Mouse (Mus musculus) kidney, embryonic 16.5 days (tissue): Measurements from ENCODE around the gene Irf2. TPM values are rescaled to one million over a fixed set of nuclear protein-coding genes. Genes with fewer than 3 reads are reported as not detected.
"Not testable (repeated sequence)": the region's sequence is repeated elsewhere in the genome, so short reads cannot be mapped to it uniquely, and the experiment has no call there.

Experiments used
- ATAC-seq: fragments of 200-750 bp; cut with Nextera tagmentation; 2 replicates; pipeline ENCODE4 v1.8.0; 2017; ENCODE audit warnings: moderate TSS enrichment; ENCODE audit not compliant: low FRiP score, low TSS enrichment
- H3K27ac ChIP-seq: fragments of 300-500 bp; sonication (generic); 2 replicates; pipeline ENCODE4 v1.5.1; 2014; ENCODE audit warnings: low read length
- H3K27me3 ChIP-seq: fragments of 300-500 bp; sonication (generic); 2 replicates; pipeline ENCODE4 v1.6.1; 2014; ENCODE audit warnings: low read length, control low read depth, mixed read lengths; ENCODE audit not compliant: insufficient read depth
- H3K36me3 ChIP-seq: fragments of 300-500 bp; sonication (generic); 2 replicates; pipeline ENCODE4 v1.6.1; 2014; ENCODE audit warnings: low read length, control low read depth, mixed read lengths; ENCODE audit not compliant: insufficient read depth
- H3K4me1 ChIP-seq: fragments of 300-500 bp; sonication (generic); 2 replicates; pipeline ENCODE4 v1.6.1; 2014; ENCODE audit warnings: low read length, control low read depth, mixed read lengths; ENCODE audit not compliant: insufficient read depth
- H3K4me2 ChIP-seq: fragments of 300-500 bp; sonication (generic); replicated peaks from 2 replicates; pipeline ENCODE4 v1.6.1; 2014; ENCODE audit warnings: low read depth, low read length
- H3K4me3 ChIP-seq: fragments of 300-500 bp; sonication (generic); 2 replicates; pipeline ENCODE4 v1.5.1; 2014; ENCODE audit warnings: mild to moderate bottlenecking, low read length
- H3K9ac ChIP-seq: fragments of 300-500 bp; sonication (generic); replicated peaks from 2 replicates; pipeline ENCODE4 v1.6.1; 2014; ENCODE audit warnings: low read length
- H3K9me3 ChIP-seq: fragments of 300-500 bp; sonication (generic); 2 replicates; pipeline ENCODE4 v1.6.1; 2016; ENCODE audit warnings: low read length, control low read depth
- WGBS: fragments of 180-500 bp; shearing (Covaris S2); extraction: QIAGEN DNeasy Blood & Tissue Kit; methylation state at CpG from one replicate; pipeline ENCODE4 v1.1.7; 2014; 5-methylcytosine and 5-hydroxymethylcytosine counted together
- polyA plus RNA-seq: library from polyadenylated mRNA; unstranded; fragments of >200 nt; fragmentation: Nextera tagmentation; extraction: Ambion mirVana; gene quantifications from 2 replicates; pipeline ENCODE4 v1.2.1, GENCODE M21; 2015

Irf2 gene
- polyA plus RNA-seq, 1 experiment from 2014 or later, result 19.2 TPM

GRCm38 (mm10) chr8:46721065-46721845, 18.3 kb upstream of the Irf2 start:
- no peak overlapping the region for H3K27ac ChIP-seq
- no peak for ATAC-seq
- no peak overlapping the region for H3K4me3 ChIP-seq
- no peaks in the 10 kb centered on the region for H3K36me3 ChIP-seq
- no peak overlapping the region for H3K4me2 ChIP-seq
- H3K9ac ChIP-seq, result no peak overlapping the region
- H3K4me1 ChIP-seq, result peaks cover 6% of the 10 kb centered on the region; the same call in 1 of the 2 replicates
- 89% methylated on average over 11 of the region's 11 CpGs for WGBS
- H3K9me3 ChIP-seq, result no peaks in the 10 kb centered on the region
- no peaks in the 10 kb centered on the region for H3K27me3 ChIP-seq

GRCm38 (mm10) chr8:46722536-46722935, 17.0 kb upstream of the Irf2 start:
- 19% methylated on average over 2 of the region's 2 CpGs for WGBS
- H3K4me2 ChIP-seq, result no peak overlapping the region
- H3K27me3 ChIP-seq, result no peaks in the 10 kb centered on the region
- H3K9ac ChIP-seq, result no peak overlapping the region
- no peak overlapping the region for H3K27ac ChIP-seq
- H3K9me3 ChIP-seq, result no peaks in the 10 kb centered on the region
- H3K4me3 ChIP-seq, result no peak overlapping the region
- H3K4me1 ChIP-seq, result no peaks in the 10 kb centered on the region
- ATAC-seq, result no peak
- H3K36me3 ChIP-seq, result no peaks in the 10 kb centered on the region

GRCm38 (mm10) chr8:46726383-46726782, 13.1 kb upstream of the Irf2 start:
- Histone ChIP-seq H3K4me3 (no peak overlapping the region), H3K9ac (no peak overlapping the region), H3K4me2 (no peak overlapping the region), H3K9me3 (no peaks in the 10 kb centered on the region), H3K27me3 (no peaks in the 10 kb centered on the region), H3K27ac (no peak overlapping the region), H3K4me1 (no peaks in the 10 kb centered on the region), H3K36me3 (no peaks in the 10 kb centered on the region)
- WGBS, result 88% methylated on average over 2 of the region's 2 CpGs
- no peak for ATAC-seq

GRCm38 (mm10) chr8:46729671-46730070, 9.9 kb upstream of the Irf2 start:
- H3K9me3 ChIP-seq, H3K4me3 ChIP-seq, H3K4me1 ChIP-seq, H3K36me3 ChIP-seq, H3K4me2 ChIP-seq, H3K9ac ChIP-seq, H3K27me3 ChIP-seq, ATAC-seq, H3K27ac ChIP-seq: not testable (repeated sequence)
- WGBS, result 84% methylated on average over 1 of the region's 1 CpGs

- H3K27me3 ChIP-seq, result no peaks in the 10 kb centered on the region
- peaks cover 7% of the 10 kb centered on the region; the same call in 1 of the 2 replicates for H3K9me3 ChIP-seq
- no peak overlapping the region for H3K27ac ChIP-seq
- H3K4me3 ChIP-seq, result no peak overlapping the region
- no peak overlapping the region for H3K4me2 ChIP-seq
- H3K4me1 ChIP-seq, result no peaks in the 10 kb centered on the region
- WGBS, result 86% methylated on average over 7 of the region's 7 CpGs
- no peak for ATAC-seq
- H3K36me3 ChIP-seq, result no peaks in the 10 kb centered on the region
- no peak overlapping the region for H3K9ac ChIP-seq
Measured at GRCm38 (mm10) chr8:46732381-46732915, 7.1 kb upstream of the Irf2 start.

GRCm38 (mm10) chr8:46733603-46734002, 5.9 kb upstream of the Irf2 start:
- Histone ChIP-seq H3K27ac (no peak overlapping the region), H3K4me1 (peaks cover 7% of the 10 kb centered on the region; the same call in 1 of the 2 replicates), H3K9ac (no peak overlapping the region), H3K27me3 (no peaks in the 10 kb centered on the region), H3K36me3 (no peaks in the 10 kb centered on the region), H3K4me2 (no peak overlapping the region), H3K4me3 (no peak overlapping the region), H3K9me3 (peaks cover 7% of the 10 kb centered on the region; the same call in 1 of the 2 replicates)
- no peak for ATAC-seq
- 82% methylated on average over 8 of the region's 8 CpGs for WGBS

GRCm38 (mm10) chr8:46735505-46735904, 4.0 kb upstream of the Irf2 start:
- H3K9me3 ChIP-seq, result peaks cover 7% of the 10 kb centered on the region; the same call in 1 of the 2 replicates
- H3K27ac ChIP-seq, result no peak overlapping the region
- ATAC-seq, result no peak
- H3K4me2 ChIP-seq, result no peak overlapping the region
- H3K27me3 ChIP-seq, result no peaks in the 10 kb centered on the region
- 74% methylated on average over 11 of the region's 11 CpGs for WGBS
- no peaks in the 10 kb centered on the region for H3K36me3 ChIP-seq
- no peak overlapping the region for H3K4me3 ChIP-seq
- no peak overlapping the region for H3K9ac ChIP-seq
- peaks cover 11% of the 10 kb centered on the region; the same call in 1 of the 2 replicates for H3K4me1 ChIP-seq

GRCm38 (mm10) chr8:46736260-46736659, 3.3 kb upstream of the Irf2 start:
- Histone ChIP-seq H3K4me3 (no peak overlapping the region), H3K4me1 (peaks cover 11% of the 10 kb centered on the region; the same call in 1 of the 2 replicates), H3K27ac (no peak overlapping the region), H3K36me3 (no peaks in the 10 kb centered on the region), H3K27me3 (no peaks in the 10 kb centered on the region), H3K9me3 (peaks cover 7% of the 10 kb centered on the region; the same call in 1 of the 2 replicates), H3K4me2 (no peak overlapping the region), H3K9ac (no peak overlapping the region)
- WGBS, result 79% methylated on average over 3 of the region's 3 CpGs
- no peak for ATAC-seq

- no peaks in the 10 kb centered on the region for H3K27me3 ChIP-seq
- 84% methylated on average over 10 of the region's 10 CpGs for WGBS
- ATAC-seq, result no peak
- no peak overlapping the region for H3K9ac ChIP-seq
- H3K4me3 ChIP-seq, result no peak overlapping the region
- peaks cover 7% of the 10 kb centered on the region; the same call in 1 of the 2 replicates for H3K9me3 ChIP-seq
- H3K27ac ChIP-seq, result no peak overlapping the region
- peaks cover 18% of the 10 kb centered on the region for H3K4me1 ChIP-seq
- no peak overlapping the region for H3K4me2 ChIP-seq
- no peaks in the 10 kb centered on the region for H3K36me3 ChIP-seq
Measured at GRCm38 (mm10) chr8:46737421-46737820, 2.1 kb upstream of the Irf2 start.

- Histone ChIP-seq H3K4me1 (peaks cover 23% of the 10 kb centered on the region), H3K27me3 (no peaks in the 10 kb centered on the region), H3K9ac (no peak overlapping the region), H3K9me3 (peaks cover 7% of the 10 kb centered on the region; the same call in 1 of the 2 replicates), H3K27ac (no peak overlapping the region), H3K4me3 (no peak overlapping the region), H3K4me2 (no peak overlapping the region), H3K36me3 (no peaks in the 10 kb centered on the region)
- 84% methylated on average over 3 of the region's 3 CpGs for WGBS
- no peak for ATAC-seq
Measured at GRCm38 (mm10) chr8:46737907-46738306, 1.6 kb upstream of the Irf2 start.
